Mouse (Mus musculus): ENCODE data around the gene Kif13a. TPM values are rescaled to one million over a fixed set of nuclear protein-coding genes. Genes with fewer than 3 reads are reported as not detected.

The Kif13a gene
- polyA plus RNA-seq, 1 experiment from 2014 or later: 16.1 TPM

DNA sequence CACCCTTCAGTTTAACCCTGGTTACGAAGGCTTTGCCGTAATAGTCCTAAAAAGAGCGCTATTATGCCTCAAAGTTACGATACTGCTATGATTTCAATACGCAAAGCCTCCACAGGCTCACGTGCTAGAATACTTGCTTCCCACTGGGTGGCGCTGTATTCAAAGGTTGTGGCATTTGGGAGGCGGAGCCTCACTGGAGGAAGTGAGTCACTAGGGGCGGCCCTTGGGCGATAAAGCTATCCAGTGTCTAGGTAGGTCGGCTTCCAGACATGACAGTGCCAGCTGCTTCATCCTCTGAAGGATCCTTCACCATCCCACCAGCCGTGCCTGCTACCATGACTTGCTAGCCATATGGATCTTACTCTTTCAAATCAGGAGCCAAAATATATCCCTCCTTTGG, 119.6 kb downstream of the Kif13a start:
- Histone ChIP-seq H3K9me3 (ENCODE audit: control insufficient read depth, low read length) (no peaks in the 10 kb centered on the region), H3K9ac (ENCODE audit: low read length) (no peak overlapping the region), H3K36me3 (ENCODE audit: control insufficient read depth, insufficient read depth, low read length) (peaks cover 17% of the 10 kb centered on the region), H3K4me1 (ENCODE audit: control insufficient read depth, insufficient read depth, low read length) (no peaks in the 10 kb centered on the region), H3K4me2 (no peak overlapping the region), H3K27me3 (ENCODE audit: control insufficient read depth, insufficient read depth, low read length) (no peaks in the 10 kb centered on the region), H3K27ac (ENCODE audit: low read depth, low read length) (no peak overlapping the region), H3K4me3 (ENCODE audit: low read depth, low read length) (no peak overlapping the region)
- 90% methylated on average over 12 of the region's 12 CpGs for WGBS
- no peak for ATAC-seq (ENCODE audit: low FRiP score)
- DNase-seq (ENCODE audit: low spot score, missing footprints): no peak

DNA sequence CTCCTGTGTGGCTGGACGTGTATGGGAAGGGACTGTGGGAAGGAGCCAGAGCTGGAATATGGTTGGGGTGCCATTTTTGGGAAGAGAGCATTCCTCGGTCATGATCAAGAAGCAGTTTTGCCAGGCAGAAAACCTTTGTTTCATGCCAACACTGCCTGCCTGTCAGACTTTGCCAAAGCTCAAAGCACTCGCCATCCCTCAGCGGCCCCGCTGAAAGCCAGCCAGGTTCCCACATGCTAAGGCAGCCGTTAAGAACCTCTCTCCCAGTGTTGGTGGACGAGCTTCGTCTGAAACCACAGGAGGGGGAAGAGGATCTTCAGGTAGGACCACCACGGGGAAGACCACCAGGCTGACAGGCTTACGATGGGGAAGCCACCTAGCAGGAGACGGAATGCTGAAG, 121.8 kb downstream of the Kif13a start:
- Histone ChIP-seq H3K27ac (ENCODE audit: low read depth, low read length) (no peak overlapping the region), H3K9ac (ENCODE audit: low read length) (no peak overlapping the region), H3K27me3 (ENCODE audit: control insufficient read depth, insufficient read depth, low read length) (no peaks in the 10 kb centered on the region), H3K4me1 (ENCODE audit: control insufficient read depth, insufficient read depth, low read length) (no peaks in the 10 kb centered on the region), H3K4me3 (ENCODE audit: low read depth, low read length) (no peak overlapping the region), H3K36me3 (ENCODE audit: control insufficient read depth, insufficient read depth, low read length) (peaks cover 14% of the 10 kb centered on the region), H3K4me2 (no peak overlapping the region), H3K9me3 (ENCODE audit: control insufficient read depth, low read length) (no peaks in the 10 kb centered on the region)
- 90% methylated on average over 11 of the region's 11 CpGs for WGBS
- ATAC-seq (ENCODE audit: low FRiP score) (no peak), DNase-seq (ENCODE audit: low spot score, missing footprints) (no peak)

DNA sequence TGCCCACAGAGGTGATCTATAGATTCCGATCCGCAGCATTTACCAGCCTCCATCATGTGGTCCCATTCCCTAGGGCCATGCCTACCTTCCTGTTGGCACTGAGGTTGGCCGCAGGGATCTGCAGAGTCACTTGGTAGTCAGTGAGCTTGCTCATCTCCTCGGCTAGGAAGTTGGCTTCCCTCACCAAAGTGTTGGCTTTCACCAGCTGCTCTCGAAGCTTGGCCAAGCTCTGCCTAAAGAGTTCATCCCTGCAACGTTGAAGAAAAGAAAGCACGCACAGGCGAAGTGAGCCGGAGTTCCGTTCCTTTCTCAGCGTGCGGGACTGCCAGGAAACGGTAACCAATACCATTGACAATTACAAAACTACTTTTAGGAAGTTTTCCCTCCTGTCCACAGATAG, 128.5 kb downstream of the Kif13a start:
- H3K36me3 ChIP-seq (ENCODE audit: control insufficient read depth, insufficient read depth, low read length): peaks cover 4% of the 10 kb centered on the region; the same call in 1 of the 2 replicates
- 94% methylated on average over 13 of the region's 13 CpGs for WGBS

DNA sequence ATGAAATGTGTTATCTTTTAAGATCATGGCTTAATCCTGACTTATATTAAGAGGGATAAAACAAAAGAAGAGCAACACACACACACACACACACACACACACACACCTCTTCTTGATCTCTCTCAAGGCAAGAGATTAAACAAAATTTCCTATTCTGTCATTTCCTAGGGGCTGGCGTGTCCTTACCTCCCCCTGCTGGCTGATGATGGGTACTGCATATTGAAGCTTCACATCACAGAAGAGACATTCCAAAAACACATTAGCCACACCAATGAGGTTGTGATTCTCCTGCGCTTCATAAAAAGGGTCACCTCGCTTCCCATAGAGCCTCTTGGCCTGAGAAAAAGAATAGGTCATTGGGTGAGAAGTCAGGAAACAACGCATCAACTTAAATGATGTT, 131.5 kb downstream of the Kif13a start:
- ATAC-seq (ENCODE audit: low FRiP score) (no peak), DNase-seq (ENCODE audit: low spot score, missing footprints) (peak; percentile 89)
- no peaks in the 10 kb centered on the region for H3K9me3 ChIP-seq (ENCODE audit: control insufficient read depth, low read length)
- no peak overlapping the region for H3K27ac ChIP-seq (ENCODE audit: low read depth, low read length)
- no peak overlapping the region for H3K4me3 ChIP-seq (ENCODE audit: low read depth, low read length)
- no peaks in the 10 kb centered on the region for H3K27me3 ChIP-seq (ENCODE audit: control insufficient read depth, insufficient read depth, low read length)
- H3K4me2 ChIP-seq: no peak overlapping the region
- H3K9ac ChIP-seq (ENCODE audit: low read length): no peak overlapping the region
- H3K4me1 ChIP-seq (ENCODE audit: control insufficient read depth, insufficient read depth, low read length): no peaks in the 10 kb centered on the region
- H3K36me3 ChIP-seq (ENCODE audit: control insufficient read depth, insufficient read depth, low read length): peaks cover 9% of the 10 kb centered on the region; the same call in 1 of the 2 replicates
- 46% methylated on average over 4 of the region's 4 CpGs for WGBS

More for the DNA sequence above, 128.5 kb downstream of the Kif13a start:
- no peaks in the 10 kb centered on the region for H3K9me3 ChIP-seq (ENCODE audit: control insufficient read depth, low read length)
- no peaks in the 10 kb centered on the region for H3K4me1 ChIP-seq (ENCODE audit: control insufficient read depth, insufficient read depth, low read length)
- H3K27ac ChIP-seq (ENCODE audit: low read depth, low read length): no peak overlapping the region
- H3K4me3 ChIP-seq (ENCODE audit: low read depth, low read length): no peak overlapping the region
- no peaks in the 10 kb centered on the region for H3K27me3 ChIP-seq (ENCODE audit: control insufficient read depth, insufficient read depth, low read length)
- DNase-seq (ENCODE audit: low spot score, missing footprints) (no peak), ATAC-seq (ENCODE audit: low FRiP score) (no peak)
- H3K4me2 ChIP-seq: no peak overlapping the region
- H3K9ac ChIP-seq (ENCODE audit: low read length): no peak overlapping the region

DNA sequence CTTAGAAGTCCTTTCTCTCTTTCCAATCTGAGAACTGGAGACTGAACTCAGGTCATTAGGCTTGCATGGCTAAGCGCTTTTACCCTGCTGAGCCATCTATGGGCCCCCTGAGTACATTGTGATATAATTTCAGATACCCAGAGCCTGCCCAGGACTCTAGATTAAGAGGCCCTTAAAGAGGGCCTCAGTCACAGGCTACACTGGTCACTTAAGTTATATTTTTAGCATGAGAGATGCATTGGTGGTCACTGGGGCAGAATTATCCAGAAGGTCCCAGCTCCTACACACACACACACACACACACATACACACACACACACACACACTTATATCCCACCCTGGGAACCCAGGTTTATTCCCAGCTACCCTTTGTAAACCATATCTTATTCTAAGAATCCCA, 133.3 kb downstream of the Kif13a start:
- H3K4me2 ChIP-seq: no peak overlapping the region
- DNase-seq (ENCODE audit: low spot score, missing footprints): no peak
- WGBS: 100% methylated on average over 1 of the region's 1 CpGs

DNA sequence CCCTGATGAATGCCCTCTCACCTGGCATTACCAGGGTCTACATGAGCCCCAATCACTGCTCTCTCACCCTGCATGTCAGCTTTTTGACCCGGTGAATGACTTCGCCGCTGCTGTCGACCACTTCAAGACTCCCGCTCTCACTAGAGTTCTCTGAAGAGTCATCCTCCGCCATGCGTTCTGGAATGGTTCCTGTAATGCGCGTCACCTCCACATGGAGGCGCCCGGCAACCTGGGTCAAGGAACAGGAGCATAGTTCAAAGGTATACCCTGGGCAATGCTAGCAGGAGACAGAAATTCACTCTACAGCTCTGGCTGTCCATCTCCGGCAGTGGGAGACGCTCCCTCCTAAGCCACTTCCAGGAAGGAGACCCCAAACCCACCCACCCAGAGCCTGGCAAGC, 135.8 kb downstream of the Kif13a start:
- no peaks in the 10 kb centered on the region for H3K4me1 ChIP-seq (ENCODE audit: control insufficient read depth, insufficient read depth, low read length)
- DNase-seq (ENCODE audit: low spot score, missing footprints): no peak
- peaks cover 8% of the 10 kb centered on the region for H3K36me3 ChIP-seq (ENCODE audit: control insufficient read depth, insufficient read depth, low read length)

More for the DNA sequence above, 133.3 kb downstream of the Kif13a start:
- Histone ChIP-seq H3K9me3 (ENCODE audit: control insufficient read depth, low read length) (no peaks in the 10 kb centered on the region), H3K27me3 (ENCODE audit: control insufficient read depth, insufficient read depth, low read length) (no peaks in the 10 kb centered on the region), H3K4me1 (ENCODE audit: control insufficient read depth, insufficient read depth, low read length) (no peaks in the 10 kb centered on the region), H3K4me3 (ENCODE audit: low read depth, low read length) (no peak overlapping the region), H3K36me3 (ENCODE audit: control insufficient read depth, insufficient read depth, low read length) (peaks cover 8% of the 10 kb centered on the region), H3K9ac (ENCODE audit: low read length) (no peak overlapping the region), H3K27ac (ENCODE audit: low read depth, low read length) (no peak overlapping the region)
- ATAC-seq (ENCODE audit: low FRiP score): no peak

DNA sequence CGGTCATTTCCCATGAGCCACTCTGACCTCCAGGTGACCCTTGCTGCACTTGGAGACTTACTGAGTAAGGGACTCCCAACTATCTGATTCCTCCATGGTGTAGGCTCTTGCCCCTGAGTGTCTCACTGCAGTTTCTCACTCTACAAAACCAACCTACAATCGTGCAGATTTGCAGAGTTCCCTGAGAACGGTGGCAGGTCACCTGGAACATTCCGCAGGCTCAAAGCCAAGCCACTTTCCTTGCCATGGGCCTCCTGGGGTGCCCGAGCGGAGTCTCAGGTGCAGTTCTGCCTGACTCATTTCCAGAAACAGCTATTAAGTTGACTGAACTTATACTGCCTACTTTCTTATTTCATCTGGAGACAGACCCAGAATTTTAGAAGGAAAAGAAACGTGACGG, 141.2 kb downstream of the Kif13a start:
- Histone ChIP-seq H3K4me3 (ENCODE audit: low read depth, low read length) (no peak overlapping the region), H3K27ac (ENCODE audit: low read depth, low read length) (no peak overlapping the region), H3K4me2 (no peak overlapping the region), H3K9me3 (ENCODE audit: control insufficient read depth, low read length) (no peaks in the 10 kb centered on the region), H3K4me1 (ENCODE audit: control insufficient read depth, insufficient read depth, low read length) (no peaks in the 10 kb centered on the region), H3K27me3 (ENCODE audit: control insufficient read depth, insufficient read depth, low read length) (no peaks in the 10 kb centered on the region), H3K9ac (ENCODE audit: low read length) (no peak overlapping the region), H3K36me3 (ENCODE audit: control insufficient read depth, insufficient read depth, low read length) (peaks cover 8% of the 10 kb centered on the region)
- DNase-seq (ENCODE audit: low spot score, missing footprints): no peak
- no peak for ATAC-seq (ENCODE audit: low FRiP score)
- WGBS: 95% methylated on average over 8 of the region's 8 CpGs

More for the DNA sequence above, 135.8 kb downstream of the Kif13a start:
- Histone ChIP-seq H3K4me3 (ENCODE audit: low read depth, low read length) (no peak overlapping the region), H3K9me3 (ENCODE audit: control insufficient read depth, low read length) (no peaks in the 10 kb centered on the region), H3K27me3 (ENCODE audit: control insufficient read depth, insufficient read depth, low read length) (no peaks in the 10 kb centered on the region), H3K27ac (ENCODE audit: low read depth, low read length) (no peak overlapping the region), H3K9ac (ENCODE audit: low read length) (no peak overlapping the region), H3K4me2 (no peak overlapping the region)
- no peak for ATAC-seq (ENCODE audit: low FRiP score)
- 75% methylated on average over 13 of the region's 13 CpGs for WGBS

DNA sequence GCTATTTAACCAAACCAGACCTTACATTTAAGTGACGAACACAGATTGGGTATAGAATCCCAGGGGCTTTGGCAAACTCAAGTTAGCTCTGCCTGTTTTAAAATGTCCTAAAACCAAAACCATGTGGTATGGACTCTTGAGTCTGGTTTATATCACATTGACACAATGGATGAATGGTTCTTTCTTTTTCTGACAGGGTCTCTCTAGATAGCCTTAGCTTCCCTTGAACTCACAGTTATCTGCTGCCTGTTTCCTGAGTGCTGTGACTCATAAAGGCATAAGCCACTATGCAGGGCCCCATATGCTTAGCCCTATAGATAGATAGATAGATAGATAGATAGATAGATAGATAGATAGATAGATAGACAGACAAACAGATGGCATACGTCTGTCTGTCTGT, 142.8 kb downstream of the Kif13a start:
- H3K4me1 ChIP-seq (ENCODE audit: control insufficient read depth, insufficient read depth, low read length): no peaks in the 10 kb centered on the region
- H3K9me3 ChIP-seq (ENCODE audit: control insufficient read depth, low read length): no peaks in the 10 kb centered on the region
- DNase-seq (ENCODE audit: low spot score, missing footprints) (no peak), ATAC-seq (ENCODE audit: low FRiP score) (no peak)
- peaks cover 4% of the 10 kb centered on the region for H3K36me3 ChIP-seq (ENCODE audit: control insufficient read depth, insufficient read depth, low read length)
- no peaks in the 10 kb centered on the region for H3K27me3 ChIP-seq (ENCODE audit: control insufficient read depth, insufficient read depth, low read length)
- no peak overlapping the region for H3K9ac ChIP-seq (ENCODE audit: low read length)
- H3K27ac ChIP-seq (ENCODE audit: low read depth, low read length): no peak overlapping the region
- no peak overlapping the region for H3K4me2 ChIP-seq
- H3K4me3 ChIP-seq (ENCODE audit: low read depth, low read length): no peak overlapping the region
- WGBS: 81% methylated on average over 2 of the region's 2 CpGs

DNA sequence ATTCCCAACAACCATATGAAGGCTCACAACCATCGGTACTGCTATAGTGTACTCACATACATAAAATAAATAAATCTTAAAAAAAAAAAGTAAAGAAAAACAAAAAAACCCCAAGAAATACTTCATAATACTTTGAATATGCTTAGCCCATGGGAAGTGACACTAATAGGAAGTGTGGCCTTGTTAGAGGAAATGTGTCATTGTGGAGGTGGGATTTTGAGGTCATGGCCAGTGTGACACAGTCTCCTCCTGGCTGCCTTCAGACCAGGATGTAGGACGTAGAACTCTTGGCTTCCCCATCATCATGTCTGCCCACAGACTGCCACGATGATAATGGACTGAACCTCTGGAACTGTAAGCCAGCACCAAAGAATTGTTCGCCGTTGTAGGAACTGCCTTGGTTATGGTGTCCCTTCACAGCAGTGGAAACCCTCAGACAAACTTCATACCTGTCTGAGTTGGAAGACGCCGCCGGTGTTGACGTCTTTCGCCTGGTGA, 143.6 kb downstream of the Kif13a start:
- DNase-seq (ENCODE audit: low spot score, missing footprints): no peak
- Histone ChIP-seq H3K27me3 (ENCODE audit: control insufficient read depth, insufficient read depth, low read length) (no peaks in the 10 kb centered on the region), H3K4me3 (ENCODE audit: low read depth, low read length) (no peak overlapping the region), H3K36me3 (ENCODE audit: control insufficient read depth, insufficient read depth, low read length) (peaks cover 4% of the 10 kb centered on the region), H3K9me3 (ENCODE audit: control insufficient read depth, low read length) (no peaks in the 10 kb centered on the region), H3K4me2 (no peak overlapping the region), H3K9ac (ENCODE audit: low read length) (no peak overlapping the region), H3K4me1 (ENCODE audit: control insufficient read depth, insufficient read depth, low read length) (no peaks in the 10 kb centered on the region), H3K27ac (ENCODE audit: low read depth, low read length) (no peak overlapping the region)
- ATAC-seq (ENCODE audit: low FRiP score): no peak
- 92% methylated on average over 10 of the region's 10 CpGs for WGBS

Data from midbrain, embryonic 11.5 days (tissue).